Mouse (Mus musculus) forebrain, embryonic 14.5 days (tissue): ENCODE results near the gene Amn. TPM values are rescaled to one million over a fixed set of nuclear protein-coding genes. Genes with fewer than 3 reads are reported as not detected.

Experiments used
- ATAC-seq: fragments of 200-750 bp; cut with Nextera tagmentation; 2 replicates; pipeline ENCODE4 v1.8.0; 2017; ENCODE audit warnings: mild to moderate bottlenecking, moderate library complexity
- DNase-seq: peaks from one replicate; pipeline ENCODE4 v3.0.0-alpha.2; 2015; ENCODE audit warnings: low spot score
- H3K27ac ChIP-seq: fragments of 300-500 bp; sonication (generic); 2 replicates; pipeline ENCODE4 v1.5.1; 2014; ENCODE audit warnings: low read depth, mild to moderate bottlenecking, control low read depth, low read length, moderate library complexity
- H3K27me3 ChIP-seq: fragments of 300-500 bp; sonication (generic); replicated peaks from 2 replicates; pipeline ENCODE4 v1.6.1; 2014; ENCODE audit warnings: low read length, control low read depth, mixed read lengths; ENCODE audit not compliant: control insufficient read depth, insufficient read depth
- H3K36me3 ChIP-seq: fragments of 300-500 bp; sonication (generic); 2 replicates; pipeline ENCODE4 v1.6.1; 2014; ENCODE audit warnings: low read length, control low read depth; ENCODE audit not compliant: control insufficient read depth, insufficient read depth
- H3K4me1 ChIP-seq: fragments of 300-500 bp; sonication (generic); 2 replicates; pipeline ENCODE4 v1.6.1; 2014; ENCODE audit warnings: antibody characterized with exemption, low read length, control low read depth; ENCODE audit not compliant: control insufficient read depth, insufficient read depth
- H3K4me2 ChIP-seq: fragments of 300-500 bp; sonication (generic); 2 replicates; pipeline ENCODE4 v1.6.1; 2014; ENCODE audit warnings: mild to moderate bottlenecking, control low read depth, low read length
- H3K4me3 ChIP-seq: fragments of 300-500 bp; sonication (generic); 2 replicates; pipeline ENCODE4 v1.5.1; 2014; ENCODE audit warnings: low read depth, low read length, control low read depth
- H3K9ac ChIP-seq: fragments of 300-500 bp; sonication (generic); 2 replicates; pipeline ENCODE4 v1.6.1; 2014; ENCODE audit warnings: mild to moderate bottlenecking, low read length, control low read depth, moderate library complexity
- H3K9me3 ChIP-seq: fragments of 300-500 bp; sonication (generic); replicated peaks from 2 replicates; pipeline ENCODE4 v1.6.1; 2016; ENCODE audit warnings: low read length, control low read depth, mixed read lengths; ENCODE audit not compliant: control insufficient read depth
- WGBS: fragments of 180-500 bp; shearing (Covaris S2); extraction: QIAGEN DNeasy Blood & Tissue Kit; methylation state at CpG from one replicate; pipeline ENCODE4 v1.1.7; 2014; 5-methylcytosine and 5-hydroxymethylcytosine counted together
- polyA plus RNA-seq: library from polyadenylated mRNA; unstranded; fragments of >200 nt; fragmentation: Nextera tagmentation; extraction: Ambion mirVana; gene quantifications from 2 replicates; pipeline ENCODE4 v1.2.1, GENCODE M21; 2014

Gene Amn
- polyA plus RNA-seq, 1 experiment from 2014 or later, result 1.9 TPM

- ATAC-seq (no peak), DNase-seq (no peak)
- H3K4me3 ChIP-seq, result no peak overlapping the region
- no peaks in the 10 kb centered on the region for H3K9me3 ChIP-seq
- H3K27me3 ChIP-seq, result no peaks in the 10 kb centered on the region
- H3K27ac ChIP-seq, result no peak overlapping the region
- no peak overlapping the region for H3K9ac ChIP-seq
- peaks cover 96% of the 10 kb centered on the region for H3K36me3 ChIP-seq
- H3K4me2 ChIP-seq, result no peak overlapping the region
- 93% methylated on average over 4 of the region's 4 CpGs for WGBS
- H3K4me1 ChIP-seq, result no peaks in the 10 kb centered on the region
These were observed 52.5 kb downstream of the Amn start for GRCm38 (mm10) chr12:111323423-111323822.

- DNase-seq, result no peak
- Histone ChIP-seq H3K4me2 (no peak overlapping the region), H3K27ac (no peak overlapping the region), H3K9me3 (no peaks in the 10 kb centered on the region), H3K9ac (no peak overlapping the region), H3K36me3 (peaks cover 94% of the 10 kb centered on the region), H3K4me1 (no peaks in the 10 kb centered on the region), H3K27me3 (no peaks in the 10 kb centered on the region), H3K4me3 (no peak overlapping the region)
- no peak for ATAC-seq
- 96% methylated on average over 21 of the region's 21 CpGs for WGBS
These were observed 53.6 kb downstream of the Amn start for GRCm38 (mm10) chr12:111324536-111324935.

GRCm38 (mm10) chr12:111324949-111325348 lies 54.1 kb downstream of the Amn start:
- Histone ChIP-seq H3K9ac (no peak overlapping the region), H3K27me3 (no peaks in the 10 kb centered on the region), H3K4me1 (no peaks in the 10 kb centered on the region), H3K27ac (no peak overlapping the region), H3K4me3 (no peak overlapping the region), H3K4me2 (no peak overlapping the region), H3K9me3 (no peaks in the 10 kb centered on the region), H3K36me3 (peaks cover 90% of the 10 kb centered on the region)
- no peak for ATAC-seq
- DNase-seq, result no peak
- 94% methylated on average over 12 of the region's 12 CpGs for WGBS

- no peak overlapping the region for H3K4me3 ChIP-seq
- 95% methylated on average over 18 of the region's 18 CpGs for WGBS
- peaks cover 80% of the 10 kb centered on the region for H3K36me3 ChIP-seq
- H3K4me1 ChIP-seq, result no peaks in the 10 kb centered on the region
- H3K27ac ChIP-seq, result no peak overlapping the region
- no peak for DNase-seq
- ATAC-seq, result no peak
- H3K9ac ChIP-seq, result no peak overlapping the region
- no peaks in the 10 kb centered on the region for H3K27me3 ChIP-seq
- no peak overlapping the region for H3K4me2 ChIP-seq
- H3K9me3 ChIP-seq, result no peaks in the 10 kb centered on the region
These were observed 55.0 kb downstream of the Amn start for GRCm38 (mm10) chr12:111325744-111326424.

Other genes starting within 250 kb of the Amn start
- 8.5 and 9.7 TPM in 2 replicates for gene Rcor1, start 231.7 kb upstream of the Amn start, polyA plus RNA-seq
- 9.8 and 12.1 TPM in 2 replicates for gene Traf3, start 104.7 kb upstream of the Amn start, polyA plus RNA-seq
- not detected in 2 replicates for gene 4930595D18Rik, start 86.6 kb upstream of the Amn start, polyA plus RNA-seq
- 28.8 and 34.6 TPM in 2 replicates for gene Cdc42bpb, start 106.6 kb downstream of the Amn start, polyA plus RNA-seq
- gene Lbhd2, start 135.7 kb downstream of the Amn start, polyA plus RNA-seq, result 2.4 and 2.8 TPM in 2 replicates
- 2.2 and 2.7 TPM in 2 replicates for gene Exoc3l4, start 145.9 kb downstream of the Amn start, polyA plus RNA-seq
- gene Tnfaip2, start 171.4 kb downstream of the Amn start, polyA plus RNA-seq, result 0.28 and 1.1 TPM in 2 replicates
- 0.84 and 0.99 TPM in 2 replicates for gene Gm266, start 214.7 kb downstream of the Amn start, polyA plus RNA-seq